12 mouse cellular contexts compared by ENCODE assay signal in genomic region chr12:50929641-50930040, GRCm38 (mm10).
"Had no signal": no experiment of that assay in that cellular context is flagged by ENCODE, and none has a peak within 500 bp of the region (broad histone marks: within the 10 kb centered on the region; RNA-seq: fewer than 3 reads in every experiment).

No protein-coding gene starts in this region.

- DNase-seq: retina, postnatal 1 day; right cerebral cortex, adult 18-20 months; right cerebral cortex, postnatal 14 days; right cerebral cortex, postnatal 25 days; right cerebral cortex, postnatal 4 days; spleen, adult 18-20 months; thymus, adult 18-20 months; thymus, adult 2 months; thymus, postnatal 14 days; thymus, postnatal 25 days; thymus, postnatal 36 days; thymus, postnatal 4 days had no signal
